Comparison of ENCODE assay signal across 26 mouse cellular contexts in genomic region chr9:79965003-79965402, GRCm38 (mm10). TPM values are rescaled to one million over a fixed set of nuclear protein-coding genes. Genes with fewer than 3 reads are reported as not detected.
DNase-seq lines count a peak whose midpoint lies in the region; ATAC-seq and TF ChIP-seq lines count a peak whose summit lies in the region.
"Had no signal": no experiment of that assay in that cellular context is flagged by ENCODE, and none has a peak within 500 bp of the region (broad histone marks: within the 10 kb centered on the region; RNA-seq: fewer than 3 reads in every experiment).

No protein-coding gene starts in this region.

- intact Hi-C loops in gastrocnemius, adult 2 months (cut with DNase I) = loop anchor here (2.0 kb wide), 1 partner anchor 14 kb away; no protein-coding TSS in a partner anchor
- intact Hi-C loops in gastrocnemius, postnatal 14 days (cut with DNase I; ENCODE audit: low total_unique reads) = no loop called here
- intact Hi-C loops in left cerebral cortex, postnatal 25 days (cut with DNase I) = no loop called here

- no peak for TF ChIP-seq POLR2A in lung, adult 2 months (IDR thresholded peaks at IDR 0.05; ENCODE audit: borderline replicate concordance, extremely low read depth, low read depth, low read length)

- no peaks in the 10 kb centered on the region for H3K9me3 ChIP-seq in heart, embryonic 16.5 days (replicated peaks; ENCODE audit: control insufficient read depth, low read length)
- no peaks in the 10 kb centered on the region for H3K9me3 ChIP-seq in heart, embryonic 11.5 days (replicated peaks; ENCODE audit: control insufficient read depth, low read length)
- H3K9me3 ChIP-seq in lung, embryonic 14.5 days (ENCODE audit: low read depth, low read length) = no peaks in the 10 kb centered on the region
- H3K9me3 ChIP-seq: embryonic facial prominence, embryonic 13.5 days; forebrain, embryonic 10.5 days; forebrain, embryonic 13.5 days; G1E; heart, embryonic 10.5 days; hindbrain, embryonic 10.5 days; hindbrain, embryonic 13.5 days; intestine, embryonic 15.5 days had no signal

- no peak overlapping the region for H3K9ac ChIP-seq in heart, embryonic 16.5 days (ENCODE audit: low read length)
- H3K9ac ChIP-seq in heart, embryonic 11.5 days (ENCODE audit: low read depth, low read length) = no peak overlapping the region
- H3K9ac ChIP-seq in lung, embryonic 14.5 days = no peak overlapping the region
- H3K9ac ChIP-seq: embryonic facial prominence, embryonic 13.5 days; forebrain, embryonic 13.5 days; forebrain, postnatal 0 days; hindbrain, embryonic 13.5 days; intestine, embryonic 15.5 days had no signal

- peak overlapping the region; percentile 62 for H3K4me3 ChIP-seq in gastrocnemius, adult 2 months
- H3K4me3 ChIP-seq in heart, embryonic 16.5 days (ENCODE audit: low read length) = no peak overlapping the region
- no peak overlapping the region for H3K4me3 ChIP-seq in heart, embryonic 11.5 days (ENCODE audit: low read depth, low read length)
- H3K4me3 ChIP-seq in lung, embryonic 14.5 days (ENCODE audit: low read depth, low read length) = no peak overlapping the region
- H3K4me3 ChIP-seq in lung, adult 2 months (replicated peaks; ENCODE audit: extremely low read depth, low read depth, low read length) = no peak overlapping the region
- no peak overlapping the region for H3K4me3 ChIP-seq in brown adipose tissue, adult 24 weeks (ENCODE audit: insufficient read depth, low read depth, low read length)
- H3K4me3 ChIP-seq: embryonic facial prominence, embryonic 13.5 days; forebrain, embryonic 10.5 days; forebrain, embryonic 13.5 days; heart, embryonic 10.5 days; hindbrain, embryonic 10.5 days; hindbrain, embryonic 13.5 days; intestine, embryonic 15.5 days had no signal

- H3K36me3 ChIP-seq in heart, embryonic 16.5 days (ENCODE audit: control insufficient read depth, insufficient read depth) = no peaks in the 10 kb centered on the region
- no peaks in the 10 kb centered on the region for H3K36me3 ChIP-seq in heart, embryonic 11.5 days (ENCODE audit: control insufficient read depth, insufficient read depth, low read length)
- no peaks in the 10 kb centered on the region for H3K36me3 ChIP-seq in lung, embryonic 14.5 days (ENCODE audit: insufficient read depth)
- H3K36me3 ChIP-seq: embryonic facial prominence, embryonic 13.5 days; forebrain, embryonic 10.5 days; G1E; hindbrain, embryonic 10.5 days; hindbrain, embryonic 13.5 days; intestine, embryonic 15.5 days had no signal

- no peaks in the 10 kb centered on the region for H3K27me3 ChIP-seq in heart, embryonic 16.5 days (ENCODE audit: control insufficient read depth, insufficient read depth, low read length)
- no peaks in the 10 kb centered on the region for H3K27me3 ChIP-seq in heart, embryonic 11.5 days (ENCODE audit: control insufficient read depth, insufficient read depth, low read length)
- no peaks in the 10 kb centered on the region for H3K27me3 ChIP-seq in lung, embryonic 14.5 days (ENCODE audit: insufficient read depth, low read length)
- H3K27me3 ChIP-seq: CH12.LX; embryonic facial prominence, embryonic 13.5 days; forebrain, embryonic 13.5 days; hindbrain, embryonic 13.5 days; intestine, embryonic 15.5 days; Patski had no signal

- no peak overlapping the region for H3K4me2 ChIP-seq in heart, embryonic 16.5 days (ENCODE audit: low read depth, low read length)
- no peak overlapping the region for H3K4me2 ChIP-seq in heart, embryonic 11.5 days
- no peak overlapping the region for H3K4me2 ChIP-seq in lung, embryonic 14.5 days
- H3K4me2 ChIP-seq: embryonic facial prominence, embryonic 13.5 days; forebrain, embryonic 13.5 days; hindbrain, embryonic 13.5 days had no signal

- TF ChIP-seq CTCF in gastrocnemius, adult 2 months (IDR thresholded peaks at IDR 0.05) = no peak
- TF ChIP-seq CTCF in lung, embryonic 14.5 days (IDR thresholded peaks at IDR 0.05; ENCODE audit: low read depth) = no peak
- no peak for TF ChIP-seq CTCF in lung, adult 2 months (IDR thresholded peaks at IDR 0.05; ENCODE audit: insufficient read depth, low read length)

- H3K4me1 ChIP-seq in heart, embryonic 16.5 days (ENCODE audit: control insufficient read depth, insufficient read depth, low read length) = peaks cover 52% of the 10 kb centered on the region
- peaks cover 37% of the 10 kb centered on the region for H3K4me1 ChIP-seq in heart, embryonic 11.5 days (ENCODE audit: control insufficient read depth, insufficient read depth, low read length)
- H3K4me1 ChIP-seq in lung, embryonic 14.5 days (ENCODE audit: insufficient read depth) = peaks cover 10% of the 10 kb centered on the region; the same call in 1 of the 2 replicates
- no peaks in the 10 kb centered on the region; the same call in 1 of the 2 replicates for H3K4me1 ChIP-seq in lung, adult 2 months (ENCODE audit: control insufficient read depth, insufficient read depth, low read length)
- H3K4me1 ChIP-seq in brown adipose tissue, adult 24 weeks (ENCODE audit: control insufficient read depth, insufficient read depth, insufficient read length, low read length) = peaks cover 16% of the 10 kb centered on the region

- WGBS in heart, embryonic 16.5 days = 73% methylated on average over 5 of the region's 5 CpGs
- 66% methylated on average over 5 of the region's 5 CpGs for WGBS in heart, embryonic 11.5 days (ENCODE audit: insufficient replicate concordance)
- WGBS in lung, embryonic 14.5 days = 67% methylated on average over 5 of the region's 5 CpGs
- 70% methylated on average over 5 of the region's 5 CpGs for WGBS in lung, adult 2 months

- 0 out of 2 replicates have a peak, but pooled peaks have one; percentile 3 for ATAC-seq in heart, embryonic 16.5 days (replicated peaks; ENCODE audit: extremely low read depth, insufficient read depth, low FRiP score)
- no peak for ATAC-seq in heart, embryonic 11.5 days (replicated peaks; ENCODE audit: insufficient number of reproducible peaks, low FRiP score, low TSS enrichment)
- peak; percentile 12; the same call in 1 of the 2 replicates for ATAC-seq in lung, embryonic 14.5 days (ENCODE audit: insufficient read depth)
- ATAC-seq: forebrain, embryonic 13.5 days; forebrain, postnatal 0 days; hindbrain, embryonic 16.5 days; intestine, embryonic 15.5 days; Patski had no signal

- DNase-seq in gastrocnemius, adult 2 months = no peak
- no peak for DNase-seq in gastrocnemius, postnatal 14 days
- no peak for DNase-seq in lung, embryonic 14.5 days
- no peak for DNase-seq in lung, adult 2 months
- no peak for DNase-seq in left cerebral cortex, postnatal 25 days (ENCODE audit: low spot score in 2 of 2)
- DNase-seq: B cell, adult 2 months; cerebellum, adult 11 months; cerebellum, adult 2 months; cerebellum, adult 9-11 months; cerebellum, postnatal 25 days; forebrain, postnatal 0 days; kidney, adult 11 months had no signal

- H3K27ac ChIP-seq in gastrocnemius, adult 2 months = peak overlapping the region; percentile 97
- peak overlapping the region; percentile 4; the same call in 1 of the 2 replicates for H3K27ac ChIP-seq in heart, embryonic 16.5 days (ENCODE audit: low read length)
- no peak overlapping the region for H3K27ac ChIP-seq in heart, embryonic 11.5 days (ENCODE audit: low read depth, low read length)
- no peak overlapping the region for H3K27ac ChIP-seq in lung, embryonic 14.5 days (ENCODE audit: low read depth)
- peak overlapping the region; percentile 31 for H3K27ac ChIP-seq in brown adipose tissue, adult 24 weeks (replicated peaks; ENCODE audit: low read depth, low read length)
- H3K27ac ChIP-seq: embryonic facial prominence, embryonic 13.5 days; forebrain, embryonic 10.5 days; forebrain, embryonic 13.5 days; heart, embryonic 10.5 days; hindbrain, embryonic 10.5 days; hindbrain, embryonic 13.5 days; intestine, embryonic 15.5 days had no signal

RNA-seq across cellular contexts. Expression of gene Filip1, which starts 47.6 kb away (rescaled TPM):
- 100 to 1,000 TPM in 1 of 2 experiments, 10 to 100 TPM in 1; 93.6 to 119 TPM for total RNA-seq in gastrocnemius, adult 2 months (2021)
- 10 to 100 TPM; 73.8 to 75.7 TPM for total RNA-seq in gastrocnemius, postnatal 14 days (2021)
- polyA plus RNA-seq in heart, embryonic 16.5 days (2015; fragmentation: Nextera tagmentation; extraction: Ambion mirVana) = 32.1 and 37.9 TPM in 2 replicates
- 17.0 and 19.8 TPM in 2 replicates for polyA plus RNA-seq in heart, embryonic 11.5 days (2014; fragmentation: Nextera tagmentation; extraction: Ambion mirVana)
- 12.2 and 13.8 TPM in 2 replicates for polyA plus RNA-seq in lung, embryonic 14.5 days (2014; fragmentation: Nextera tagmentation; extraction: Ambion mirVana)
- polyA plus RNA-seq in lung, adult 2 months (2012; rRNA removed) = 4.8 and 9.4 TPM in 2 replicates
- 3.7 and 6.7 TPM in 2 replicates for polyA plus RNA-seq in brown adipose tissue, adult 24 weeks (2012; ENCODE audit: insufficient read depth, insufficient read length, missing spikeins)
- 10 to 100 TPM; 15.2 to 22.7 TPM for total RNA-seq in left cerebral cortex, postnatal 25 days (2021)
- polyA plus RNA-seq: G1E, Patski had no signal

Comparison
In these comparisons a context has a peak if more than half of its experiments do, and no peak if none do; other contexts are left out.
1. H3K27ac ChIP-seq: peak in gastrocnemius, adult 2 months (single experiment), heart, embryonic 16.5 days (single experiment) and brown adipose tissue, adult 24 weeks (single experiment); none in heart, embryonic 11.5 days (single experiment) and lung, embryonic 14.5 days (single experiment).